Mouse (Mus musculus) MEL-GATA-1-ER (cell line): ENCODE results near the gene Igf2.

Experiments used
- DNase-seq: peaks from one replicate; pipeline ENCODE4 v3.0.0-alpha.2; 2012; ENCODE audit warnings: low read depth; ENCODE audit errors: extremely low read depth

Gene Igf2

GRCm38 (mm10) chr7:142666659-142667058 lies at the start of gene Igf2:
TSS of gene Igf2 (minus strand) at chr7:142666816.
- DNase-seq: no peak

- DNase-seq: no peak
These were observed 48.3 kb upstream of the Igf2 start for GRCm38 (mm10) chr7:142714783-142715498.

GRCm38 (mm10) chr7:142706873-142707272 lies 40.3 kb upstream of the Igf2 start:
- DNase-seq: no peak

GRCm38 (mm10) chr7:142699334-142699860 lies 32.8 kb upstream of the Igf2 start:
- no peak for DNase-seq

GRCm38 (mm10) chr7:142678611-142679010 lies 12.0 kb upstream of the Igf2 start:
- no peak for DNase-seq

- peak; percentile 45 for DNase-seq
These were observed 9.0 kb upstream of the Igf2 start for GRCm38 (mm10) chr7:142675644-142676043.

GRCm38 (mm10) chr7:142675141-142675540 lies 8.5 kb upstream of the Igf2 start:
- no peak for DNase-seq

GRCm38 (mm10) chr7:142672120-142672519 lies 5.5 kb upstream of the Igf2 start:
- peak; percentile 20 for DNase-seq

- no peak for DNase-seq
These were observed 4.5 kb upstream of the Igf2 start for GRCm38 (mm10) chr7:142671067-142671466.

- DNase-seq: no peak
These were observed 3.4 kb upstream of the Igf2 start, which contains the start of gene Gm49394 for GRCm38 (mm10) chr7:142669751-142670625. TSS of gene Gm49394 (minus strand) at chr7:142669942.

- DNase-seq: no peak
These were observed 1.7 kb upstream of the Igf2 start for GRCm38 (mm10) chr7:142668328-142668727.

- DNase-seq: no peak
These were observed 905 bp upstream of the Igf2 start for GRCm38 (mm10) chr7:142667521-142667920.

- no peak for DNase-seq
These were observed 507 bp downstream of the Igf2 start for GRCm38 (mm10) chr7:142666109-142666508.

GRCm38 (mm10) chr7:142665364-142665763 lies 1.3 kb downstream of the Igf2 start:
- DNase-seq: no peak

- no peak for DNase-seq
These were observed 2.1 kb downstream of the Igf2 start for GRCm38 (mm10) chr7:142664465-142665029.

GRCm38 (mm10) chr7:142663931-142664421 lies 2.6 kb downstream of the Igf2 start:
- DNase-seq: no peak

- DNase-seq: no peak
These were observed 3.5 kb downstream of the Igf2 start for GRCm38 (mm10) chr7:142663151-142663550.

- no peak for DNase-seq
These were observed 4.8 kb downstream of the Igf2 start for GRCm38 (mm10) chr7:142661811-142662210.

- DNase-seq: no peak
These were observed 5.6 kb downstream of the Igf2 start for GRCm38 (mm10) chr7:142661046-142661445.

- DNase-seq: no peak
These were observed 6.0 kb downstream of the Igf2 start for GRCm38 (mm10) chr7:142660651-142660945.

GRCm38 (mm10) chr7:142659767-142660650 lies 6.6 kb downstream of the Igf2 start:
- DNase-seq: no peak
